Mouse (Mus musculus): ENCODE data around the gene Mtrf1l. TPM values are rescaled to one million over a fixed set of nuclear protein-coding genes. Genes with fewer than 3 reads are reported as not detected.

Mtrf1l gene
- 22.5 TPM for total RNA-seq (2023)

GRCm38 (mm10) chr10:5823740-5824491 is at the start of gene Mtrf1l:
Gene Mtrf1l (minus strand): TSS chr10:5823910.

GRCm38 (mm10) chr10:5805243-5805730 is 18.4 kb downstream of the Mtrf1l start, which contains the start of gene Fbxo5:
Gene Fbxo5 (minus strand): TSS chr10:5805600.

Other genes with a start within 250 kb of the Mtrf1l start
- gene Myct1, start 230.1 kb downstream of the Mtrf1l start, total RNA-seq (2023): not detected
- not detected for gene Vip, start 184.7 kb downstream of the Mtrf1l start, total RNA-seq (2023)
- gene Fbxo5, start 18.3 kb downstream of the Mtrf1l start, total RNA-seq (2023): 8.0 TPM
- not detected for gene Rgs17, start 98.5 kb upstream of the Mtrf1l start, total RNA-seq (2023)